Mouse (Mus musculus) erythroblast, embryonic 14.5 days (primary cell): ENCODE results near the gene Gm13691.
"Not testable (repeated sequence)": the region's sequence is repeated elsewhere in the genome, so short reads cannot be mapped to it uniquely, and the experiment has no call there.

ENCODE experiments used
- GATA1 ChIP-seq: IDR thresholded peaks from 2 replicates; pipeline ENCODE4 v1.6.1; 2012; ENCODE audit warnings: low read length, inconsistent platforms, mixed read lengths
- TAL1 ChIP-seq: IDR thresholded peaks from 3 replicates; pipeline ENCODE4 v1.6.1; 2012; ENCODE audit warnings: low read length, inconsistent platforms, mixed read lengths

GRCm38 (mm10) chr2:83967013-83967412 is 23.3 kb upstream of the Gm13691 start, which contains the start of gene Gm13695:
- not testable (repeated sequence) for TF ChIP-seq GATA1, TAL1
